Mouse (Mus musculus) stomach, embryonic 14.5 days (tissue): Measurements from ENCODE around the gene Ankrd17. TPM values are rescaled to one million over a fixed set of nuclear protein-coding genes. Genes with fewer than 3 reads are reported as not detected.

ENCODE experiments used
- ATAC-seq: fragments of 200-750 bp; cut with Nextera tagmentation; 2 replicates; pipeline ENCODE4 v1.8.0; 2017; ENCODE audit warnings: low read depth, moderate TSS enrichment; ENCODE audit not compliant: insufficient number of reproducible peaks, insufficient read depth, low FRiP score
- H3K27ac ChIP-seq: fragments of 300-500 bp; sonication (generic); 2 replicates; pipeline ENCODE4 v1.5.1; 2014; ENCODE audit warnings: mild to moderate bottlenecking, low read length, moderate library complexity, mixed read lengths
- H3K27me3 ChIP-seq: fragments of 300-500 bp; sonication (generic); 2 replicates; pipeline ENCODE4 v1.6.1; 2014; ENCODE audit warnings: low read length, control low read depth, mixed read lengths; ENCODE audit not compliant: control insufficient read depth, insufficient read depth
- H3K36me3 ChIP-seq: fragments of 300-500 bp; sonication (generic); 2 replicates; pipeline ENCODE4 v1.6.1; 2014; ENCODE audit warnings: mild to moderate bottlenecking, control low read depth, low read length, moderate library complexity, mixed read lengths; ENCODE audit not compliant: control insufficient read depth, insufficient read depth
- H3K4me1 ChIP-seq: fragments of 300-500 bp; sonication (generic); 2 replicates; pipeline ENCODE4 v1.6.1; 2014; ENCODE audit warnings: low read length, control low read depth, mixed read lengths; ENCODE audit not compliant: control insufficient read depth, insufficient read depth
- H3K4me2 ChIP-seq: fragments of 300-500 bp; sonication (generic); replicated peaks from 2 replicates; pipeline ENCODE4 v1.6.1; 2014; ENCODE audit warnings: low read depth, low read length, control low read depth
- H3K4me3 ChIP-seq: fragments of 300-500 bp; sonication (generic); 2 replicates; pipeline ENCODE4 v1.5.1; 2014; ENCODE audit warnings: low read depth, low read length, control low read depth
- H3K9ac ChIP-seq: fragments of 300-500 bp; sonication (generic); replicated peaks from 2 replicates; pipeline ENCODE4 v1.6.1; 2014; ENCODE audit warnings: low read depth, mild to moderate bottlenecking, control low read depth, low read length, moderate library complexity, mixed read lengths
- H3K9me3 ChIP-seq: fragments of 300-500 bp; sonication (generic); 2 replicates; pipeline ENCODE4 v1.6.1; 2016; ENCODE audit warnings: low read depth, low read length, control low read depth; ENCODE audit not compliant: control insufficient read depth
- WGBS: fragments of 180-500 bp; shearing (Covaris S2); extraction: QIAGEN DNeasy Blood & Tissue Kit; methylation state at CpG from one replicate; pipeline ENCODE4 v1.1.7; 2014; 5-methylcytosine and 5-hydroxymethylcytosine counted together
- polyA plus RNA-seq: library from polyadenylated mRNA; unstranded; fragments of >200 nt; fragmentation: Nextera tagmentation; extraction: Ambion mirVana; gene quantifications from 2 replicates; pipeline ENCODE4 v1.2.1, GENCODE M21; 2014

The Ankrd17 gene
- polyA plus RNA-seq, 1 experiment from 2014 or later, result 43.6 TPM

GRCm38 (mm10) chr5:90246987-90247386 lies 119.4 kb downstream of the Ankrd17 start:
- Histone ChIP-seq H3K4me1 (no peaks in the 10 kb centered on the region), H3K27ac (no peak overlapping the region), H3K9me3 (no peaks in the 10 kb centered on the region), H3K36me3 (peaks cover 62% of the 10 kb centered on the region), H3K4me2 (no peak overlapping the region), H3K4me3 (no peak overlapping the region), H3K9ac (no peak overlapping the region), H3K27me3 (no peaks in the 10 kb centered on the region)
- no peak for ATAC-seq
- 82% methylated on average over 2 of the region's 2 CpGs for WGBS

DNA sequence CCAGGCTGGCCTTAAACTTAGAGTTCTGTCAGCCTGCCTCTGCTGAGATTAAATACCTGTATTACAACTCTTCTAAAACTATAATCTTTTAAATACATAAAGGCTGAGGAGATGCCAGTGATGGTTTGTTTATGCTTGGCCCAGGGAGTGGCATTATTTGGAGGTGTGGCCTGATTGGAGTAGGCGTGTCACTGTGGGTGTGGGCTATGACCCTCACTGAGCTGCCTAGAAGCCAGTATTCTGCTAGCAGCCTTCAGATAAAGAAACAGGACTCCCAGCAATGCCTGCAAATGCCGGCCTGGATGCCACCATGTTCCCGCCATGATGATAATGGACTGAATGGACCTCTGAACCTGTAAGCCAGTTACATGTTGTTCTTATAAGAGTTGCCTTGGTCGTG lies 119.8 kb downstream of the Ankrd17 start:
- Histone ChIP-seq H3K27ac (no peak overlapping the region), H3K9me3 (no peaks in the 10 kb centered on the region), H3K4me3 (no peak overlapping the region), H3K4me2 (no peak overlapping the region), H3K4me1 (no peaks in the 10 kb centered on the region), H3K9ac (no peak overlapping the region), H3K27me3 (no peaks in the 10 kb centered on the region), H3K36me3 (peaks cover 62% of the 10 kb centered on the region)
- WGBS, result 75% methylated on average over 4 of the region's 4 CpGs
- ATAC-seq, result no peak

- H3K9ac ChIP-seq, result no peak overlapping the region
- H3K9me3 ChIP-seq, result no peaks in the 10 kb centered on the region
- ATAC-seq, result no peak
- WGBS, result 60% methylated on average over 4 of the region's 4 CpGs
- H3K36me3 ChIP-seq, result peaks cover 54% of the 10 kb centered on the region
- H3K27ac ChIP-seq, result no peak overlapping the region
- no peak overlapping the region for H3K4me3 ChIP-seq
- H3K4me1 ChIP-seq, result no peaks in the 10 kb centered on the region
- H3K4me2 ChIP-seq, result no peak overlapping the region
- no peaks in the 10 kb centered on the region for H3K27me3 ChIP-seq
These were observed 121.0 kb downstream of the Ankrd17 start for GRCm38 (mm10) chr5:90245416-90245815.

GRCm38 (mm10) chr5:90235217-90235616 lies 131.2 kb downstream of the Ankrd17 start:
- H3K4me3 ChIP-seq, result no peak overlapping the region
- H3K27me3 ChIP-seq, result no peaks in the 10 kb centered on the region
- no peak overlapping the region for H3K27ac ChIP-seq
- no peak for ATAC-seq
- no peaks in the 10 kb centered on the region for H3K4me1 ChIP-seq
- H3K9ac ChIP-seq, result no peak overlapping the region
- peaks cover 72% of the 10 kb centered on the region for H3K36me3 ChIP-seq
- WGBS, result 94% methylated on average over 8 of the region's 8 CpGs
- no peak overlapping the region for H3K4me2 ChIP-seq
- no peaks in the 10 kb centered on the region for H3K9me3 ChIP-seq

- Histone ChIP-seq H3K4me3 (no peak overlapping the region), H3K4me2 (no peak overlapping the region), H3K9ac (no peak overlapping the region), H3K9me3 (no peaks in the 10 kb centered on the region), H3K4me1 (no peaks in the 10 kb centered on the region), H3K27me3 (no peaks in the 10 kb centered on the region), H3K36me3 (peaks cover 76% of the 10 kb centered on the region), H3K27ac (no peak overlapping the region)
- no peak for ATAC-seq
- 90% methylated on average over 4 of the region's 4 CpGs for WGBS
These were observed 133.1 kb downstream of the Ankrd17 start for GRCm38 (mm10) chr5:90233305-90233704.

DNA sequence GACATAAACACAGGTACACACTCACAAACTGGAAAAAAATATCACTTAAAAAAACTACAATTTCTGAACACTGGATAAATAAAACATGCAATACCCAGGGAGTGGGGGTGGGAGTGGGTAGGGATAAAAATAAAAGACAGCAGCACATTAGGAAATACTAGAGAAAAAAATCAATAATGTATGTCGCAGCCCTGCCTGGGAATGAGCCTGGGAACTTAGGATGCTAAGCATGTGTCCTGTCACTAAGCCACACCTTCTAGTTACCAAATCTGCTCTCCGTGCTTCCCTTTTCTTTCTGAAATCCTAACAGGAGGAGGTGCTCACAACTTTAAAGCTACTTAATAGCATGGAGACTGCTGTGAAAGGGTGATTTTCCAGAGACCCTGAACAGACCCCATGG lies 136.6 kb downstream of the Ankrd17 start:
- WGBS, result 84% methylated on average over 2 of the region's 2 CpGs
- no peak overlapping the region for H3K4me2 ChIP-seq
- no peak overlapping the region for H3K27ac ChIP-seq
- no peaks in the 10 kb centered on the region for H3K4me1 ChIP-seq
- H3K9ac ChIP-seq, result no peak overlapping the region
- H3K27me3 ChIP-seq, result no peaks in the 10 kb centered on the region
- peaks cover 59% of the 10 kb centered on the region for H3K36me3 ChIP-seq
- H3K9me3 ChIP-seq, result no peaks in the 10 kb centered on the region
- H3K4me3 ChIP-seq, result no peak overlapping the region
- ATAC-seq, result no peak

- Histone ChIP-seq H3K4me3 (no peak overlapping the region), H3K36me3 (peaks cover 46% of the 10 kb centered on the region), H3K4me1 (peaks cover 7% of the 10 kb centered on the region), H3K4me2 (no peak overlapping the region), H3K9ac (no peak overlapping the region), H3K27me3 (no peaks in the 10 kb centered on the region), H3K27ac (no peak overlapping the region), H3K9me3 (no peaks in the 10 kb centered on the region)
- no peak for ATAC-seq
- WGBS, result 93% methylated on average over 3 of the region's 3 CpGs
These were observed 139.7 kb downstream of the Ankrd17 start for GRCm38 (mm10) chr5:90226696-90227095.

- 81% methylated on average over 5 of the region's 5 CpGs for WGBS
- H3K9ac ChIP-seq, result no peak overlapping the region
- no peak overlapping the region for H3K27ac ChIP-seq
- peak overlapping the region; percentile 37; the same call in 1 of the 2 replicates for H3K4me2 ChIP-seq
- H3K9me3 ChIP-seq, result no peaks in the 10 kb centered on the region
- H3K36me3 ChIP-seq, result peaks cover 37% of the 10 kb centered on the region
- peak overlapping the region; percentile 90; the same call in 1 of the 2 replicates for H3K4me3 ChIP-seq
- no peaks in the 10 kb centered on the region for H3K27me3 ChIP-seq
- ATAC-seq, result no peak
- peaks cover 7% of the 10 kb centered on the region for H3K4me1 ChIP-seq
These were observed 141.6 kb downstream of the Ankrd17 start for GRCm38 (mm10) chr5:90224730-90225129.
